Mouse (Mus musculus) brain, embryonic 14.5 days (tissue): ENCODE results near the gene Atg16l2.

ENCODE experiments used
- CTCF ChIP-seq: fragments of 200-500 bp; IDR thresholded peaks from 2 replicates; pipeline ENCODE4 v1.5.1; 2012; ENCODE audit warnings: inconsistent platforms, mild to moderate bottlenecking, moderate library complexity, borderline replicate concordance; ENCODE audit not compliant: insufficient read depth, insufficient read length; ENCODE audit errors: extremely low read depth
- POLR2A ChIP-seq: fragments of 200-500 bp; IDR thresholded peaks from 2 replicates; pipeline ENCODE4 v1.6.1; 2012; ENCODE audit warnings: mild to moderate bottlenecking, inconsistent platforms, borderline replicate concordance; ENCODE audit not compliant: poor library complexity, insufficient read depth, insufficient read length, severe bottlenecking; ENCODE audit errors: extremely low read depth

DNA sequence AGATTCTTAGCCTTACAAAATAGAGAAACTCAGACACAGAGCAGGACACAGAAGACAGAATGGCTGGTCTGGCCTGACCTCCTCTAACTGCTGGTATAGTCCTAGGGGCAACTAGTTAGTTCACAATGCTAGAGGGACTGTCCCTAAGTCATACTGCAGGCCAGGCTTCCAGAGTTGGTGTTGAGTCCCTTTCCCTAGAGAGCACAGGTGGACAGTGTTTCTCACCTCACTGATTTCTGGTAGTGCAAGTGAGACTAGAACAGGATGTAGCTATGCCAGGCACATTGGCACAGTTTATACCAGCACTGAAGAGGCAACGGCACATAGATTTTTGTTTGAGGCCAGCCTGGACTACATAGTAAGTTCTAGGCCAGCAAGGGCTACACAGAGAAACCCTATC is 9.4 kb downstream of the Atg16l2 start:
- TF ChIP-seq CTCF (no peak), POLR2A (no peak)
